Mouse (Mus musculus): ENCODE measurements around the gene Ppib. TPM values are rescaled to one million over a fixed set of nuclear protein-coding genes. Genes with fewer than 3 reads are reported as not detected.

The Ppib gene
- polyA plus RNA-seq, 1 experiment from 2014 or later = 392 TPM

- H3K27ac ChIP-seq = peak overlapping the region; percentile 87
- peak; percentile 56 for ATAC-seq
- WGBS (ENCODE audit: insufficient replicate concordance) = under 1% methylated on average over 20 of the region's 20 CpGs
These were observed 256 bp downstream of the Ppib start for GRCm38 (mm10) chr9:66060308-66060647.

GRCm38 (mm10) chr9:66060986-66061385 is 964 bp downstream of the Ppib start:
- Histone ChIP-seq H3K9ac (peak overlapping the region; percentile 89), H3K9me3 (replicated peaks) (no peaks in the 10 kb centered on the region), H3K4me2 (peak overlapping the region; percentile 83), H3K27ac (peak overlapping the region; percentile 87), H3K27me3 (replicated peaks) (no peaks in the 10 kb centered on the region), H3K36me3 (peaks cover 46% of the 10 kb centered on the region), H3K4me1 (peaks cover 33% of the 10 kb centered on the region), H3K4me3 (peak overlapping the region; percentile 74)
- WGBS (ENCODE audit: insufficient replicate concordance) = 29% methylated on average over 4 of the region's 4 CpGs
- ATAC-seq = no peak

More at GRCm38 (mm10) chr9:66060308-66060647, 256 bp downstream of the Ppib start:
- no peaks in the 10 kb centered on the region for H3K27me3 ChIP-seq (replicated peaks)
- peak overlapping the region; percentile 89 for H3K9ac ChIP-seq
- H3K4me2 ChIP-seq = peak overlapping the region; percentile 83
- H3K9me3 ChIP-seq (replicated peaks) = no peaks in the 10 kb centered on the region
- peak overlapping the region; percentile 74 for H3K4me3 ChIP-seq
- peaks cover 33% of the 10 kb centered on the region for H3K4me1 ChIP-seq
- H3K36me3 ChIP-seq = peaks cover 39% of the 10 kb centered on the region

GRCm38 (mm10) chr9:66061656-66062055 is 1.6 kb downstream of the Ppib start:
- peak overlapping the region; percentile 87 for H3K27ac ChIP-seq
- ATAC-seq = no peak
- no peaks in the 10 kb centered on the region for H3K27me3 ChIP-seq (replicated peaks)
- H3K9me3 ChIP-seq (replicated peaks) = no peaks in the 10 kb centered on the region
- 90% methylated on average over 3 of the region's 3 CpGs for WGBS (ENCODE audit: insufficient replicate concordance)
- peak overlapping the region; percentile 89 for H3K9ac ChIP-seq
- H3K4me3 ChIP-seq = peak overlapping the region; percentile 74
- H3K4me1 ChIP-seq = peaks cover 37% of the 10 kb centered on the region
- H3K4me2 ChIP-seq = peak overlapping the region; percentile 83
- peaks cover 52% of the 10 kb centered on the region for H3K36me3 ChIP-seq

- H3K4me1 ChIP-seq = peaks cover 55% of the 10 kb centered on the region
- H3K27me3 ChIP-seq (replicated peaks) = peaks cover 13% of the 10 kb centered on the region
These were observed 3.4 kb downstream of the Ppib start for GRCm38 (mm10) chr9:66063446-66063845.

GRCm38 (mm10) chr9:66064316-66064715 is 4.3 kb downstream of the Ppib start:
- H3K27ac ChIP-seq = no peak overlapping the region
- H3K36me3 ChIP-seq = peaks cover 66% of the 10 kb centered on the region
- H3K27me3 ChIP-seq (replicated peaks) = peaks cover 22% of the 10 kb centered on the region
- H3K4me1 ChIP-seq = peaks cover 55% of the 10 kb centered on the region
- no peak overlapping the region for H3K9ac ChIP-seq
- H3K4me3 ChIP-seq = no peak overlapping the region
- WGBS (ENCODE audit: insufficient replicate concordance) = 95% methylated on average over 11 of the region's 11 CpGs
- ATAC-seq = no peak
- H3K4me2 ChIP-seq = no peak overlapping the region
- H3K9me3 ChIP-seq (replicated peaks) = no peaks in the 10 kb centered on the region

More at GRCm38 (mm10) chr9:66063446-66063845, 3.4 kb downstream of the Ppib start:
- Histone ChIP-seq H3K36me3 (peaks cover 66% of the 10 kb centered on the region), H3K4me3 (no peak overlapping the region), H3K4me2 (no peak overlapping the region), H3K9ac (no peak overlapping the region), H3K27ac (0 out of 2 replicates have a peak overlapping the region, but pooled peaks have one; percentile 13), H3K9me3 (replicated peaks) (no peaks in the 10 kb centered on the region)
- WGBS (ENCODE audit: insufficient replicate concordance) = 86% methylated on average over 3 of the region's 3 CpGs
- no peak for ATAC-seq

- H3K9ac ChIP-seq = no peak overlapping the region
- H3K27me3 ChIP-seq (replicated peaks) = peaks cover 22% of the 10 kb centered on the region
- peak overlapping the region; percentile 78 for H3K4me2 ChIP-seq
- H3K36me3 ChIP-seq = peaks cover 61% of the 10 kb centered on the region
- ATAC-seq = no peak
- H3K27ac ChIP-seq = peak overlapping the region; percentile 20; the same call in 1 of the 2 replicates
- 98% methylated on average over 3 of the region's 3 CpGs for WGBS (ENCODE audit: insufficient replicate concordance)
- peaks cover 62% of the 10 kb centered on the region for H3K4me1 ChIP-seq
- no peaks in the 10 kb centered on the region for H3K9me3 ChIP-seq (replicated peaks)
- H3K4me3 ChIP-seq = peak overlapping the region; percentile 71; the same call in 1 of the 2 replicates
These were observed 6.8 kb downstream of the Ppib start for GRCm38 (mm10) chr9:66066791-66067190.

GRCm38 (mm10) chr9:66067542-66067941 is 7.5 kb downstream of the Ppib start:
- no peak for ATAC-seq
- Histone ChIP-seq H3K4me2 (peak overlapping the region; percentile 78), H3K4me1 (peaks cover 57% of the 10 kb centered on the region), H3K27ac (peak overlapping the region; percentile 49), H3K27me3 (replicated peaks) (peaks cover 22% of the 10 kb centered on the region), H3K36me3 (peaks cover 53% of the 10 kb centered on the region), H3K4me3 (peak overlapping the region; percentile 71), H3K9ac (peak overlapping the region; percentile 83), H3K9me3 (replicated peaks) (no peaks in the 10 kb centered on the region)
- WGBS (ENCODE audit: insufficient replicate concordance) = 37% methylated on average over 5 of the region's 5 CpGs

- Histone ChIP-seq H3K27ac (peak overlapping the region; percentile 79), H3K4me3 (peak overlapping the region; percentile 71)
These were observed 8.0 kb downstream of the Ppib start for GRCm38 (mm10) chr9:66068056-66068455.

GRCm38 (mm10) chr9:66068971-66069391 is 9.0 kb downstream of the Ppib start:
- no peaks in the 10 kb centered on the region for H3K9me3 ChIP-seq (replicated peaks)
- peak overlapping the region; percentile 71 for H3K4me3 ChIP-seq
- 3% methylated on average over 30 of the region's 30 CpGs for WGBS (ENCODE audit: insufficient replicate concordance)
- peaks cover 39% of the 10 kb centered on the region for H3K36me3 ChIP-seq
- peak overlapping the region; percentile 79 for H3K27ac ChIP-seq
- H3K27me3 ChIP-seq (replicated peaks) = peaks cover 34% of the 10 kb centered on the region
- H3K4me1 ChIP-seq = peaks cover 54% of the 10 kb centered on the region
- H3K9ac ChIP-seq = peak overlapping the region; percentile 83
- peak; percentile 28 for ATAC-seq
- H3K4me2 ChIP-seq = peak overlapping the region; percentile 78

More at GRCm38 (mm10) chr9:66068056-66068455, 8.0 kb downstream of the Ppib start:
- Histone ChIP-seq H3K9ac (peak overlapping the region; percentile 83), H3K36me3 (peaks cover 48% of the 10 kb centered on the region), H3K27me3 (replicated peaks) (peaks cover 26% of the 10 kb centered on the region), H3K4me1 (peaks cover 54% of the 10 kb centered on the region), H3K4me2 (peak overlapping the region; percentile 78), H3K9me3 (replicated peaks) (no peaks in the 10 kb centered on the region)
- ATAC-seq = no peak
- 65% methylated on average over 4 of the region's 4 CpGs for WGBS (ENCODE audit: insufficient replicate concordance)

- under 1% methylated on average over 22 of the region's 22 CpGs for WGBS (ENCODE audit: insufficient replicate concordance)
- H3K9ac ChIP-seq = peak within 1 kb of the TSS; percentile 83
- H3K4me2 ChIP-seq = peak within 1 kb of the TSS; percentile 78
- H3K27me3 ChIP-seq (replicated peaks) = peaks cover 34% of the 10 kb centered on the region
- H3K36me3 ChIP-seq = peaks cover 33% of the 10 kb centered on the region
- H3K27ac ChIP-seq = peak within 1 kb of the TSS; percentile 87
- ATAC-seq = peak; percentile 95
- peak within 1 kb of the TSS; percentile 71 for H3K4me3 ChIP-seq
- H3K4me1 ChIP-seq = peaks cover 54% of the 10 kb centered on the region
- H3K9me3 ChIP-seq (replicated peaks) = peaks cover 3% of the 10 kb centered on the region; the same call in 1 of the 2 replicates
These were observed 9.6 kb downstream of the Ppib start, which contains the start of gene Snx22 for GRCm38 (mm10) chr9:66069583-66069982. TSS of gene Snx22 (minus strand) at chr9:66069719.

- Histone ChIP-seq H3K27ac (peak overlapping the region; percentile 87), H3K9me3 (replicated peaks) (peaks cover 4% of the 10 kb centered on the region; the same call in 1 of the 2 replicates), H3K36me3 (peaks cover 29% of the 10 kb centered on the region), H3K4me1 (peaks cover 54% of the 10 kb centered on the region), H3K4me2 (peak overlapping the region; percentile 78), H3K27me3 (replicated peaks) (peaks cover 34% of the 10 kb centered on the region), H3K9ac (peak overlapping the region; percentile 52), H3K4me3 (peak overlapping the region; percentile 71; the same call in 1 of the 2 replicates)
- WGBS (ENCODE audit: insufficient replicate concordance) = 56% methylated on average over 5 of the region's 5 CpGs
- peak; percentile 43 for ATAC-seq
These were observed 10.1 kb downstream of the Ppib start for GRCm38 (mm10) chr9:66070151-66070550.

GRCm38 (mm10) chr9:66072754-66073153 is 12.7 kb downstream of the Ppib start:
- peaks cover 3% of the 10 kb centered on the region for H3K36me3 ChIP-seq
- peaks cover 4% of the 10 kb centered on the region; the same call in 1 of the 2 replicates for H3K9me3 ChIP-seq (replicated peaks)
- peaks cover 46% of the 10 kb centered on the region for H3K4me1 ChIP-seq
- 70% methylated on average over 7 of the region's 7 CpGs for WGBS (ENCODE audit: insufficient replicate concordance)
- H3K4me3 ChIP-seq = no peak overlapping the region
- ATAC-seq = no peak
- H3K9ac ChIP-seq = no peak overlapping the region
- H3K4me2 ChIP-seq = no peak overlapping the region
- no peak overlapping the region for H3K27ac ChIP-seq
- H3K27me3 ChIP-seq (replicated peaks) = peaks cover 49% of the 10 kb centered on the region

Data from liver, embryonic 12.5 days (tissue).